Mouse (Mus musculus) urinary bladder, adult 18-20 months (tissue): ENCODE measurements around the gene Spock2.
A peak's percentile ranks its signal among the peaks of the same experiment; 100 is the strongest.
"Not testable (repeated sequence)": the region's sequence is repeated elsewhere in the genome, so short reads cannot be mapped to it uniquely, and the experiment has no call there.

Source experiments
- DNase-seq, 2 experiments: peaks; one replicate each; pipeline ENCODE4 v3.0.0; 2022; ENCODE audit warnings: low spot score in 2 of 2, mixed read lengths in 2 of 2

Gene Spock2

GRCm38 (mm10) chr10:60147510-60148047, 41.6 kb downstream of the Spock2 start:
- DNase-seq, result not testable (repeated sequence)

- DNase-seq, result peak; percentile 59 to 66
Measured at GRCm38 (mm10) chr10:60148087-60148486, 42.1 kb downstream of the Spock2 start.

GRCm38 (mm10) chr10:60151107-60151663, 45.2 kb downstream of the Spock2 start:
- no peak for DNase-seq

- no peak for DNase-seq
Measured at GRCm38 (mm10) chr10:60156016-60156415, 50.0 kb downstream of the Spock2 start.

- DNase-seq, result no peak
Measured at GRCm38 (mm10) chr10:60158144-60158543, 52.1 kb downstream of the Spock2 start.

GRCm38 (mm10) chr10:60161397-60161796, 55.4 kb downstream of the Spock2 start:
- DNase-seq, result not testable (repeated sequence)

GRCm38 (mm10) chr10:60162184-60162972, 56.4 kb downstream of the Spock2 start:
- DNase-seq, result not testable (repeated sequence)

- DNase-seq, result no peak
Measured at GRCm38 (mm10) chr10:60162973-60163255, 56.9 kb downstream of the Spock2 start.

GRCm38 (mm10) chr10:60164869-60165268, 58.9 kb downstream of the Spock2 start:
- no peak for DNase-seq

- no peak for DNase-seq
Measured at GRCm38 (mm10) chr10:60166068-60166467, 60.0 kb downstream of the Spock2 start.

- DNase-seq, result no peak
Measured at GRCm38 (mm10) chr10:60168306-60168705, 62.3 kb downstream of the Spock2 start.

- no peak for DNase-seq
Measured at GRCm38 (mm10) chr10:60168960-60169359, 62.9 kb downstream of the Spock2 start.

GRCm38 (mm10) chr10:60170326-60171089, 64.5 kb downstream of the Spock2 start:
- no peak for DNase-seq

- DNase-seq, result no peak
Measured at GRCm38 (mm10) chr10:60171368-60171767, 65.3 kb downstream of the Spock2 start.

GRCm38 (mm10) chr10:60172306-60172705, 66.3 kb downstream of the Spock2 start:
- no peak for DNase-seq

GRCm38 (mm10) chr10:60173035-60173434, 67.0 kb downstream of the Spock2 start:
- DNase-seq, result no peak

GRCm38 (mm10) chr10:60174506-60174905, 68.5 kb downstream of the Spock2 start:
- DNase-seq, result no peak

GRCm38 (mm10) chr10:60175306-60175705, 69.3 kb downstream of the Spock2 start:
- DNase-seq, result not testable (repeated sequence)
